Mouse (Mus musculus): Measurements from ENCODE around the gene Dnajb3. TPM values are rescaled to one million over a fixed set of nuclear protein-coding genes. Genes with fewer than 3 reads are reported as not detected.

Dnajb3 gene
- polyA plus RNA-seq, 2 experiments = 7.9 to 9.4 TPM

- WGBS (ENCODE audit: insufficient replicate concordance) = 45% methylated on average over 5 of the region's 5 CpGs
- peaks cover 24% of the 10 kb centered on the region for H3K9me3 ChIP-seq (ENCODE audit: control insufficient read depth, low read length)
- H3K4me1 ChIP-seq (replicated peaks; ENCODE audit: control insufficient read depth in 2 of 2, insufficient read depth in 2 of 2, low read length in 1 of 2) = no peaks in the 10 kb centered on the region
- H3K27ac ChIP-seq = no peak overlapping the region
- no peaks in the 10 kb centered on the region for H3K27me3 ChIP-seq (ENCODE audit: control insufficient read depth, insufficient read depth, low read length)
- H3K4me3 ChIP-seq (ENCODE audit: insufficient read depth in 1 of 2, low read depth in 2 of 2, low read length in 2 of 2) = no peak overlapping the region
- H3K36me3 ChIP-seq (replicated peaks; ENCODE audit: control insufficient read depth, insufficient read depth, low read depth) = no peaks in the 10 kb centered on the region
- TF ChIP-seq CTCF (IDR thresholded peaks at IDR 0.05; ENCODE audit: low read depth) (no peak), EP300 (IDR thresholded peaks at IDR 0.05; ENCODE audit: low read depth) (no peak)
- no peak overlapping the region for H3K4me2 ChIP-seq (ENCODE audit: low read depth)
- DNase-seq (ENCODE audit: low read depth in 3 of 3, low spot score in 3 of 3) (no peak), ATAC-seq (ENCODE audit: insufficient read depth) (no peak)
- H3K9ac ChIP-seq (replicated peaks) = no peak overlapping the region
Measured at GRCm38 (mm10) chr1:88243861-88244260, 38.3 kb upstream of the Dnajb3 start.

GRCm38 (mm10) chr1:88240579-88240978, 35.0 kb upstream of the Dnajb3 start:
- Histone ChIP-seq H3K4me1 (replicated peaks; ENCODE audit: control insufficient read depth in 2 of 2, insufficient read depth in 2 of 2, low read length in 1 of 2) (no peaks in the 10 kb centered on the region), H3K36me3 (replicated peaks; ENCODE audit: control insufficient read depth, insufficient read depth, low read depth) (no peaks in the 10 kb centered on the region), H3K9ac (replicated peaks) (no peak overlapping the region), H3K27me3 (ENCODE audit: control insufficient read depth, insufficient read depth, low read length) (no peaks in the 10 kb centered on the region), H3K9me3 (ENCODE audit: control insufficient read depth, low read length) (peaks cover 35% of the 10 kb centered on the region), H3K4me2 (ENCODE audit: low read depth) (no peak overlapping the region), H3K4me3 (ENCODE audit: insufficient read depth in 1 of 2, low read depth in 2 of 2, low read length in 2 of 2) (no peak overlapping the region), H3K27ac (no peak overlapping the region)
- TF ChIP-seq CTCF (IDR thresholded peaks at IDR 0.05; ENCODE audit: low read depth) (no peak), EP300 (IDR thresholded peaks at IDR 0.05; ENCODE audit: low read depth) (no peak)
- no peak for DNase-seq (ENCODE audit: low read depth in 3 of 3, low spot score in 3 of 3)
- 45% methylated on average over 4 of the region's 4 CpGs for WGBS (ENCODE audit: insufficient replicate concordance)
- no peak for ATAC-seq (ENCODE audit: insufficient read depth)

GRCm38 (mm10) chr1:88240072-88240471, 34.5 kb upstream of the Dnajb3 start:
- Histone ChIP-seq H3K9ac (replicated peaks) (no peak overlapping the region), H3K27me3 (ENCODE audit: control insufficient read depth, insufficient read depth, low read length) (no peaks in the 10 kb centered on the region), H3K4me1 (replicated peaks; ENCODE audit: control insufficient read depth in 2 of 2, insufficient read depth in 2 of 2, low read length in 1 of 2) (no peaks in the 10 kb centered on the region), H3K4me3 (ENCODE audit: insufficient read depth in 1 of 2, low read depth in 2 of 2, low read length in 2 of 2) (no peak overlapping the region), H3K9me3 (ENCODE audit: control insufficient read depth, low read length) (peaks cover 40% of the 10 kb centered on the region), H3K36me3 (replicated peaks; ENCODE audit: control insufficient read depth, insufficient read depth, low read depth) (no peaks in the 10 kb centered on the region), H3K4me2 (ENCODE audit: low read depth) (no peak overlapping the region), H3K27ac (no peak overlapping the region)
- DNase-seq (ENCODE audit: low read depth in 3 of 3, low spot score in 3 of 3) = no peak
- TF ChIP-seq CTCF (IDR thresholded peaks at IDR 0.05; ENCODE audit: low read depth) (no peak), EP300 (IDR thresholded peaks at IDR 0.05; ENCODE audit: low read depth) (no peak)
- 58% methylated on average over 5 of the region's 5 CpGs for WGBS (ENCODE audit: insufficient replicate concordance)
- ATAC-seq (ENCODE audit: insufficient read depth) = no peak

GRCm38 (mm10) chr1:88238771-88239170, 33.2 kb upstream of the Dnajb3 start:
- WGBS (ENCODE audit: insufficient replicate concordance) = 53% methylated on average over 6 of the region's 6 CpGs
- H3K9ac ChIP-seq (replicated peaks) = no peak overlapping the region
- no peak for TF ChIP-seq CTCF (IDR thresholded peaks at IDR 0.05; ENCODE audit: low read depth)
- TF ChIP-seq EP300 (IDR thresholded peaks at IDR 0.05; ENCODE audit: low read depth) = no peak
- no peaks in the 10 kb centered on the region for H3K36me3 ChIP-seq (replicated peaks; ENCODE audit: control insufficient read depth, insufficient read depth, low read depth)
- H3K4me3 ChIP-seq (ENCODE audit: insufficient read depth in 1 of 2, low read depth in 2 of 2, low read length in 2 of 2) = no peak overlapping the region
- peaks cover 46% of the 10 kb centered on the region for H3K9me3 ChIP-seq (ENCODE audit: control insufficient read depth, low read length)
- H3K4me1 ChIP-seq (replicated peaks; ENCODE audit: control insufficient read depth in 2 of 2, insufficient read depth in 2 of 2, low read length in 1 of 2) = no peaks in the 10 kb centered on the region
- H3K27me3 ChIP-seq (ENCODE audit: control insufficient read depth, insufficient read depth, low read length) = no peaks in the 10 kb centered on the region
- H3K4me2 ChIP-seq (ENCODE audit: low read depth) = no peak overlapping the region
- no peak overlapping the region for H3K27ac ChIP-seq
- no peak for ATAC-seq (ENCODE audit: insufficient read depth)
- DNase-seq (ENCODE audit: low read depth in 3 of 3, low spot score in 3 of 3) = no peak

- WGBS (ENCODE audit: insufficient replicate concordance) = 49% methylated on average over 5 of the region's 5 CpGs
- Histone ChIP-seq H3K4me1 (replicated peaks; ENCODE audit: control insufficient read depth in 2 of 2, insufficient read depth in 2 of 2, low read length in 1 of 2) (no peaks in the 10 kb centered on the region), H3K4me3 (ENCODE audit: insufficient read depth in 1 of 2, low read depth in 2 of 2, low read length in 2 of 2) (no peak overlapping the region), H3K9ac (replicated peaks) (no peak overlapping the region), H3K4me2 (ENCODE audit: low read depth) (no peak overlapping the region), H3K27me3 (ENCODE audit: control insufficient read depth, insufficient read depth, low read length) (no peaks in the 10 kb centered on the region), H3K27ac (no peak overlapping the region), H3K36me3 (replicated peaks; ENCODE audit: control insufficient read depth, insufficient read depth, low read depth) (no peaks in the 10 kb centered on the region), H3K9me3 (ENCODE audit: control insufficient read depth, low read length) (peaks cover 39% of the 10 kb centered on the region)
- TF ChIP-seq CTCF (IDR thresholded peaks at IDR 0.05; ENCODE audit: low read depth) (no peak), EP300 (IDR thresholded peaks at IDR 0.05; ENCODE audit: low read depth) (no peak)
- ATAC-seq (ENCODE audit: insufficient read depth) (no peak), DNase-seq (ENCODE audit: low read depth in 3 of 3, low spot score in 3 of 3) (no peak)
Measured at GRCm38 (mm10) chr1:88237311-88237710, 31.7 kb upstream of the Dnajb3 start.

Measured in liver, embryonic 14.5 days (tissue).